Mouse (Mus musculus): Measurements from ENCODE around the gene Kcnj11. TPM values are rescaled to one million over a fixed set of nuclear protein-coding genes. Genes with fewer than 3 reads are reported as not detected.

Gene Kcnj11
- polyA plus RNA-seq, 1 experiment from 2014 or later, result 0.21 TPM

GRCm38 (mm10) chr7:46103075-46103591 lies 2.6 kb upstream of the Kcnj11 start:
- ATAC-seq (replicated peaks; ENCODE audit: low FRiP score), result no peak
- Histone ChIP-seq H3K27me3 (peaks cover 14% of the 10 kb centered on the region), H3K4me2 (no peak overlapping the region), H3K9ac (no peak overlapping the region), H3K36me3 (no peaks in the 10 kb centered on the region), H3K9me3 (replicated peaks) (no peaks in the 10 kb centered on the region), H3K4me3 (replicated peaks) (no peak overlapping the region), H3K27ac (no peak overlapping the region), H3K4me1 (peaks cover 7% of the 10 kb centered on the region)
- WGBS, result 74% methylated on average over 8 of the region's 8 CpGs

- H3K9me3 ChIP-seq (replicated peaks), result no peaks in the 10 kb centered on the region
- H3K36me3 ChIP-seq, result no peaks in the 10 kb centered on the region
- H3K27ac ChIP-seq, result no peak overlapping the region
- H3K27me3 ChIP-seq, result peaks cover 42% of the 10 kb centered on the region
- ATAC-seq (replicated peaks; ENCODE audit: low FRiP score), result 0 out of 2 replicates have a peak, but pooled peaks have one; percentile 3
- peaks cover 7% of the 10 kb centered on the region for H3K4me1 ChIP-seq
- no peak overlapping the region for H3K4me3 ChIP-seq (replicated peaks)
- peak overlapping the region; percentile 94; the same call in 1 of the 2 replicates for H3K4me2 ChIP-seq
- no peak overlapping the region for H3K9ac ChIP-seq
- 83% methylated on average over 13 of the region's 13 CpGs for WGBS
Observed at GRCm38 (mm10) chr7:46099682-46100081, 882 bp downstream of the Kcnj11 start.

GRCm38 (mm10) chr7:46098919-46099286 lies 1.7 kb downstream of the Kcnj11 start:
- Histone ChIP-seq H3K4me3 (replicated peaks) (no peak overlapping the region), H3K4me2 (no peak overlapping the region), H3K9me3 (replicated peaks) (no peaks in the 10 kb centered on the region), H3K36me3 (no peaks in the 10 kb centered on the region), H3K9ac (no peak overlapping the region), H3K4me1 (peaks cover 7% of the 10 kb centered on the region), H3K27me3 (peaks cover 48% of the 10 kb centered on the region), H3K27ac (no peak overlapping the region)
- ATAC-seq (replicated peaks; ENCODE audit: low FRiP score), result no peak
- 93% methylated on average over 19 of the region's 19 CpGs for WGBS

- ATAC-seq (replicated peaks; ENCODE audit: low FRiP score), result no peak
- Histone ChIP-seq H3K27ac (no peak overlapping the region), H3K4me3 (replicated peaks) (no peak overlapping the region), H3K4me2 (no peak overlapping the region), H3K27me3 (peaks cover 52% of the 10 kb centered on the region), H3K9me3 (replicated peaks) (no peaks in the 10 kb centered on the region), H3K36me3 (no peaks in the 10 kb centered on the region), H3K4me1 (peaks cover 7% of the 10 kb centered on the region), H3K9ac (no peak overlapping the region)
- 82% methylated on average over 19 of the region's 19 CpGs for WGBS
Observed at GRCm38 (mm10) chr7:46098221-46098918, 2.2 kb downstream of the Kcnj11 start.

GRCm38 (mm10) chr7:46097319-46097783 lies 3.2 kb downstream of the Kcnj11 start:
- Histone ChIP-seq H3K4me3 (replicated peaks) (no peak overlapping the region), H3K9me3 (replicated peaks) (no peaks in the 10 kb centered on the region), H3K9ac (no peak overlapping the region), H3K4me1 (peaks cover 7% of the 10 kb centered on the region), H3K4me2 (no peak overlapping the region), H3K36me3 (no peaks in the 10 kb centered on the region), H3K27me3 (peaks cover 59% of the 10 kb centered on the region), H3K27ac (no peak overlapping the region)
- no peak for ATAC-seq (replicated peaks; ENCODE audit: low FRiP score)
- WGBS, result 52% methylated on average over 4 of the region's 4 CpGs

GRCm38 (mm10) chr7:46096136-46096535 lies 4.4 kb downstream of the Kcnj11 start:
- WGBS, result 3% methylated on average over 4 of the region's 4 CpGs
- ATAC-seq (replicated peaks; ENCODE audit: low FRiP score), result no peak
- Histone ChIP-seq H3K4me2 (no peak overlapping the region), H3K9ac (no peak overlapping the region), H3K27me3 (peaks cover 57% of the 10 kb centered on the region), H3K27ac (no peak overlapping the region), H3K9me3 (replicated peaks) (no peaks in the 10 kb centered on the region), H3K4me3 (replicated peaks) (no peak overlapping the region), H3K36me3 (no peaks in the 10 kb centered on the region), H3K4me1 (peaks cover 7% of the 10 kb centered on the region)

GRCm38 (mm10) chr7:46092803-46093202 lies 7.8 kb downstream of the Kcnj11 start:
- no peak overlapping the region for H3K27ac ChIP-seq
- no peak for ATAC-seq (replicated peaks; ENCODE audit: low FRiP score)
- WGBS, result 64% methylated on average over 8 of the region's 8 CpGs
- no peak overlapping the region for H3K9ac ChIP-seq
- no peaks in the 10 kb centered on the region for H3K4me1 ChIP-seq
- H3K36me3 ChIP-seq, result no peaks in the 10 kb centered on the region
- no peak overlapping the region for H3K4me3 ChIP-seq (replicated peaks)
- peaks cover 43% of the 10 kb centered on the region for H3K27me3 ChIP-seq
- H3K4me2 ChIP-seq, result no peak overlapping the region
- peaks cover 6% of the 10 kb centered on the region; the same call in 1 of the 2 replicates for H3K9me3 ChIP-seq (replicated peaks)

GRCm38 (mm10) chr7:46088241-46088640 lies 12.3 kb downstream of the Kcnj11 start:
- ATAC-seq (replicated peaks; ENCODE audit: low FRiP score), result no peak
- no peak overlapping the region for H3K4me2 ChIP-seq
- no peak overlapping the region for H3K4me3 ChIP-seq (replicated peaks)
- H3K9ac ChIP-seq, result no peak overlapping the region
- no peak overlapping the region for H3K27ac ChIP-seq
- peaks cover 6% of the 10 kb centered on the region; the same call in 1 of the 2 replicates for H3K9me3 ChIP-seq (replicated peaks)
- H3K36me3 ChIP-seq, result peaks cover 16% of the 10 kb centered on the region
- peaks cover 7% of the 10 kb centered on the region; the same call in 1 of the 2 replicates for H3K27me3 ChIP-seq
- 86% methylated on average over 6 of the region's 6 CpGs for WGBS
- H3K4me1 ChIP-seq, result peaks cover 12% of the 10 kb centered on the region; the same call in 1 of the 2 replicates

- ATAC-seq (replicated peaks; ENCODE audit: low FRiP score), result no peak
- Histone ChIP-seq H3K27me3 (no peaks in the 10 kb centered on the region), H3K9me3 (replicated peaks) (peaks cover 6% of the 10 kb centered on the region; the same call in 1 of the 2 replicates), H3K36me3 (peaks cover 35% of the 10 kb centered on the region), H3K4me2 (no peak overlapping the region), H3K4me1 (peaks cover 12% of the 10 kb centered on the region; the same call in 1 of the 2 replicates), H3K27ac (no peak overlapping the region), H3K4me3 (replicated peaks) (no peak overlapping the region), H3K9ac (no peak overlapping the region)
- 85% methylated on average over 6 of the region's 6 CpGs for WGBS
Observed at GRCm38 (mm10) chr7:46086378-46086777, 14.2 kb downstream of the Kcnj11 start.

GRCm38 (mm10) chr7:46084839-46085513 lies 15.6 kb downstream of the Kcnj11 start:
- Histone ChIP-seq H3K36me3 (peaks cover 49% of the 10 kb centered on the region), H3K27ac (0 out of 2 replicates have a peak overlapping the region, but pooled peaks have one; percentile 22), H3K27me3 (no peaks in the 10 kb centered on the region), H3K4me2 (no peak overlapping the region), H3K9ac (no peak overlapping the region), H3K4me3 (replicated peaks) (no peak overlapping the region), H3K9me3 (replicated peaks) (peaks cover 6% of the 10 kb centered on the region; the same call in 1 of the 2 replicates), H3K4me1 (peaks cover 12% of the 10 kb centered on the region; the same call in 1 of the 2 replicates)
- peak; percentile 45; the same call in 1 of the 2 replicates for ATAC-seq (replicated peaks; ENCODE audit: low FRiP score)
- 67% methylated on average over 16 of the region's 16 CpGs for WGBS

- peaks cover 2% of the 10 kb centered on the region; the same call in 1 of the 2 replicates for H3K9me3 ChIP-seq (replicated peaks)
- ATAC-seq (replicated peaks; ENCODE audit: low FRiP score), result no peak
- WGBS, result 86% methylated on average over 10 of the region's 10 CpGs
- no peak overlapping the region for H3K9ac ChIP-seq
- peaks cover 12% of the 10 kb centered on the region; the same call in 1 of the 2 replicates for H3K4me1 ChIP-seq
- no peak overlapping the region for H3K4me3 ChIP-seq (replicated peaks)
- H3K4me2 ChIP-seq, result no peak overlapping the region
- no peaks in the 10 kb centered on the region for H3K27me3 ChIP-seq
- H3K36me3 ChIP-seq, result peaks cover 58% of the 10 kb centered on the region
- H3K27ac ChIP-seq, result no peak overlapping the region
Observed at GRCm38 (mm10) chr7:46084024-46084423, 16.5 kb downstream of the Kcnj11 start.

GRCm38 (mm10) chr7:46077675-46078074 lies 22.9 kb downstream of the Kcnj11 start:
- Histone ChIP-seq H3K4me2 (no peak overlapping the region), H3K9ac (no peak overlapping the region), H3K27me3 (no peaks in the 10 kb centered on the region), H3K27ac (no peak overlapping the region), H3K4me1 (no peaks in the 10 kb centered on the region), H3K36me3 (peaks cover 96% of the 10 kb centered on the region), H3K4me3 (replicated peaks) (no peak overlapping the region), H3K9me3 (replicated peaks) (no peaks in the 10 kb centered on the region)
- ATAC-seq (replicated peaks; ENCODE audit: low FRiP score), result no peak
- 89% methylated on average over 12 of the region's 12 CpGs for WGBS

All from kidney, embryonic 15.5 days (tissue).